Mouse (Mus musculus): ENCODE results near the gene Lrrc45. TPM values are rescaled to one million over a fixed set of nuclear protein-coding genes. Genes with fewer than 3 reads are reported as not detected.
"Not testable (repeated sequence)": the region's sequence is repeated elsewhere in the genome, so short reads cannot be mapped to it uniquely, and the experiment has no call there.

The Lrrc45 gene
- polyA plus RNA-seq, 1 experiment from 2014 or later, result 89.9 TPM

DNA sequence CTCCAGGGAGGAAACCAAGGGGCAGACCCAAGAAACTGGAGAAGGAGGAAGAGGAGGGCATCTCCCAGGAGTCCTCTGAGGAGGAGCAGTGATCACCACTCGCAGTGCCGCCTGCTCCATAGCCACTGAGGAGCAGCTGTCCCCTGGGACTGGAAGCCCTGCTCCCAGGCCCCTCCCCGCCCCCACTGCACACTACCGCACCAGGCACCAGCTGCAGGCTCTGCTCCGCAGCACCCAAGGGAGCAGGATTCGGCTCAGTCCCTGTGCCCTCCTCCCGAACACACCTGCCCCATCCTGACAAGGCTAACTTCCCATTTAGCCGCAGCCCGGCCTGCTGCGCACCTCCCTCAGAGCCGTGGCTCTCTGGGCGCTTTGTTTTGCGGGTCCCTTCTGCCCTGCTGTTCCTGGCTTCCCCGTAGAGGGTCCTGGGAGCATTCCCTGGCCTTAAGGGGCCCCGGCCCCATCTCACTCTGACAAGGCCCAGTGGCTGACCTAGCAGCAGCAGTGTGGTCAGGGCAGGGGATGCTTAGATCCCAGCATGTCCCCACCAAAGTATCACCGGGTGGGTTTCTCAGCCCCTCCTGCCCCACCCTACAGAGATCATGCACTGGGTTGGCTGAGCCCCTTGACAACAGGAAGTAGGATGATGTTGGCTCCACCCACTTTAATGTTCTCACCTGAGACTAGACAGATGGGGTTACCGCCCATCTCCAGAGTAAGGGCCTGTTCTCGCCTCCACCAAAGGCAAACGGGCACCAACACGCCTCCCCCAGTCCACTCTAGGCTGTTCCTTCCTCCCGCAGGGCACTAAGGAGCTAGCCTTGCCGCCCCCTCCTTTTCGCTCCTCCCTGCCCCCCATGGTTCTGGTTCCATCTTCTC is 49.6 kb downstream of the Lrrc45 start:
- H3K36me3 ChIP-seq (replicated peaks); H3K9me3 ChIP-seq; H3K27me3 ChIP-seq (replicated peaks); H3K27ac ChIP-seq; H3K4me2 ChIP-seq; H3K9ac ChIP-seq; H3K4me1 ChIP-seq; H3K4me3 ChIP-seq: not testable (repeated sequence)
- ATAC-seq (replicated peaks), result peak; percentile 48; the same call in 1 of the 2 replicates
- 7% methylated on average over 6 of the region's 23 CpGs for WGBS

DNA sequence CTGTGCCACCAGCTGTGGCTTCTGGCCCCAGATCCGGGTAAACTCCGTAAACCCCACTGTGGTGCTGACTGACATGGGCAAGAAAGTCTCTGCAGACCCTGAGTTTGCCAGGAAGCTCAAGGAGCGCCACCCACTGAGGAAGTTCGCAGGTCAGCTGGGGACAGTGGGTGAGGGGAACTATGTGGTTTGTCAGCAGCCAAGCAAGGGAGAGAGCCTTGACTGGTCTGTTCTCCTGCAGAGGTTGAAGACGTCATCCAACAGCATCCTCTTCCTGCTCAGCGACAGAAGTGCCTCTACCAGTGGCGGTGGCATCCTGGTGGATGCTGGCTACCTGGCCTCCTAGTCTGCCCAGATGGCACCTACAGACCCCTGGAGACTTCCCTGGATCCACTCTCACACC is 53.3 kb downstream of the Lrrc45 start:
- H3K9ac ChIP-seq; H3K4me2 ChIP-seq; H3K36me3 ChIP-seq (replicated peaks); H3K9me3 ChIP-seq; H3K4me1 ChIP-seq; H3K27ac ChIP-seq; H3K4me3 ChIP-seq; ATAC-seq (replicated peaks); H3K27me3 ChIP-seq (replicated peaks): not testable (repeated sequence)
- 79% methylated on average over 5 of the region's 7 CpGs for WGBS

DNA sequence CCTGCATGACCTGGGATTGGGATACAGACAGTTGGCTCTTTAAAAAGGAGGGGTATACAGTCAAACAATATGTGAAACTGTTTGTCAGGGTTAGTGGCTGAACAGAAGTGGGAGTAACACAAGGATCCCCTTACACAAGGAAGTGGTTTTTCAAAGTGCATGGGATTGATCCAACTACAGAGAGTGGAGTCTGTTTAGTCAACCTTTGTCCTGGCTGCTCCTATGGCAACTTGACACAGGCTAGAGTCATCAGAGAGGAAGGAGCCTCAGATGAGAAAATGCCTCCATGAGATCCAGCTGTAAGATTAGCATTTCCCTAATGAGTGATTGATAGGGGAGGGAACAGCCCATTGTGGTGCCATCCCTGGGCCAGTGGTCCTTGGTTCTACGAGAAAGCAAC is 54.5 kb downstream of the Lrrc45 start:
- Histone ChIP-seq H3K4me2 (no peak overlapping the region), H3K27me3 (replicated peaks) (no peaks in the 10 kb centered on the region), H3K36me3 (replicated peaks) (no peaks in the 10 kb centered on the region), H3K27ac (no peak overlapping the region), H3K9ac (no peak overlapping the region), H3K4me3 (no peak overlapping the region), H3K9me3 (no peaks in the 10 kb centered on the region), H3K4me1 (no peaks in the 10 kb centered on the region)
- 63% methylated on average over 1 of the region's 1 CpGs for WGBS
- ATAC-seq (replicated peaks), result no peak

Other genes starting within 250 kb of the Lrrc45 start
- 63.0 and 64.1 TPM in 2 replicates for gene Arl16, start 246.3 kb upstream of the Lrrc45 start, polyA plus RNA-seq (2015; fragmentation: Nextera tagmentation; extraction: Ambion mirVana)
- gene Mrpl12, start 229.3 kb upstream of the Lrrc45 start, polyA plus RNA-seq (2015; fragmentation: Nextera tagmentation; extraction: Ambion mirVana), result 112 and 115 TPM in 2 replicates
- gene Slc25a10, start 222.1 kb upstream of the Lrrc45 start, polyA plus RNA-seq (2015; fragmentation: Nextera tagmentation; extraction: Ambion mirVana), result 28.6 and 29.2 TPM in 2 replicates
- 0.17 and 0.19 TPM in 2 replicates for gene Gcgr, start 183.2 kb upstream of the Lrrc45 start, polyA plus RNA-seq (2015; fragmentation: Nextera tagmentation; extraction: Ambion mirVana)
- gene Mcrip1, start 164.2 kb upstream of the Lrrc45 start, polyA plus RNA-seq (2015; fragmentation: Nextera tagmentation; extraction: Ambion mirVana), result 249 and 264 TPM in 2 replicates
- gene Ppp1r27, start 162.8 kb upstream of the Lrrc45 start, polyA plus RNA-seq (2015; fragmentation: Nextera tagmentation; extraction: Ambion mirVana), result not detected in 2 replicates
- 256 and 259 TPM in 2 replicates for gene P4hb, start 140.7 kb upstream of the Lrrc45 start, polyA plus RNA-seq (2015; fragmentation: Nextera tagmentation; extraction: Ambion mirVana)
- 458 and 487 TPM in 2 replicates for gene Arhgdia, start 132.3 kb upstream of the Lrrc45 start, polyA plus RNA-seq (2015; fragmentation: Nextera tagmentation; extraction: Ambion mirVana)
- 225 and 233 TPM in 2 replicates for gene Alyref, start 115.6 kb upstream of the Lrrc45 start, polyA plus RNA-seq (2015; fragmentation: Nextera tagmentation; extraction: Ambion mirVana)
- gene Anapc11, start 115.5 kb upstream of the Lrrc45 start, polyA plus RNA-seq (2015; fragmentation: Nextera tagmentation; extraction: Ambion mirVana), result 200 and 205 TPM in 2 replicates
- gene Npb, start 105.4 kb upstream of the Lrrc45 start, polyA plus RNA-seq (2015; fragmentation: Nextera tagmentation; extraction: Ambion mirVana), result 0.59 and 1.3 TPM in 2 replicates
- 222 and 233 TPM in 2 replicates for gene Pcyt2, start 96.0 kb upstream of the Lrrc45 start, polyA plus RNA-seq (2015; fragmentation: Nextera tagmentation; extraction: Ambion mirVana)
- gene Sirt7, start 88.7 kb upstream of the Lrrc45 start, polyA plus RNA-seq (2015; fragmentation: Nextera tagmentation; extraction: Ambion mirVana), result 45.8 and 48.2 TPM in 2 replicates
- 42.0 and 45.2 TPM in 2 replicates for gene Mafg, start 80.3 kb upstream of the Lrrc45 start, polyA plus RNA-seq (2015; fragmentation: Nextera tagmentation; extraction: Ambion mirVana)
- 18.2 and 21.2 TPM in 2 replicates for gene Pycr1, start 70.2 kb upstream of the Lrrc45 start, polyA plus RNA-seq (2015; fragmentation: Nextera tagmentation; extraction: Ambion mirVana)
- 0.90 and 1.2 TPM in 2 replicates for gene Myadml2, start 65.8 kb upstream of the Lrrc45 start, polyA plus RNA-seq (2015; fragmentation: Nextera tagmentation; extraction: Ambion mirVana)
- 1.4 and 1.8 TPM in 2 replicates for gene Notum, start 52.8 kb upstream of the Lrrc45 start, polyA plus RNA-seq (2015; fragmentation: Nextera tagmentation; extraction: Ambion mirVana)
- gene Aspscr1, start 41.0 kb upstream of the Lrrc45 start, polyA plus RNA-seq (2015; fragmentation: Nextera tagmentation; extraction: Ambion mirVana), result 149 and 158 TPM in 2 replicates
- gene Cenpx, start 187 bp upstream of the Lrrc45 start, polyA plus RNA-seq (2015; fragmentation: Nextera tagmentation; extraction: Ambion mirVana), result 95.6 and 99.7 TPM in 2 replicates
- gene Rac3, start 7.5 kb downstream of the Lrrc45 start, polyA plus RNA-seq (2015; fragmentation: Nextera tagmentation; extraction: Ambion mirVana), result 560 and 572 TPM in 2 replicates
- gene Dcxr, start 13.4 kb downstream of the Lrrc45 start, polyA plus RNA-seq (2015; fragmentation: Nextera tagmentation; extraction: Ambion mirVana), result 6.8 and 7.9 TPM in 2 replicates
- 1.2 and 2.2 TPM in 2 replicates for gene Cbr2, start 18.2 kb downstream of the Lrrc45 start, polyA plus RNA-seq (2015; fragmentation: Nextera tagmentation; extraction: Ambion mirVana)
- 1.7 and 2.9 TPM in 2 replicates for gene Hmga1b, start 48.9 kb downstream of the Lrrc45 start, polyA plus RNA-seq (2015; fragmentation: Nextera tagmentation; extraction: Ambion mirVana)
- gene Rfng, start 70.3 kb downstream of the Lrrc45 start, polyA plus RNA-seq (2015; fragmentation: Nextera tagmentation; extraction: Ambion mirVana), result 137 and 138 TPM in 2 replicates
- 296 and 300 TPM in 2 replicates for gene Gps1, start 70.3 kb downstream of the Lrrc45 start, polyA plus RNA-seq (2015; fragmentation: Nextera tagmentation; extraction: Ambion mirVana)
- gene Dus1l, start 82.5 kb downstream of the Lrrc45 start, polyA plus RNA-seq (2015; fragmentation: Nextera tagmentation; extraction: Ambion mirVana), result 48.2 and 48.5 TPM in 2 replicates
- gene Fasn, start 110.6 kb downstream of the Lrrc45 start, polyA plus RNA-seq (2015; fragmentation: Nextera tagmentation; extraction: Ambion mirVana), result 102 and 107 TPM in 2 replicates
- 7.4 and 8.2 TPM in 2 replicates for gene Ccdc57, start 218.9 kb downstream of the Lrrc45 start, polyA plus RNA-seq (2015; fragmentation: Nextera tagmentation; extraction: Ambion mirVana)
- gene Slc16a3, start 234.6 kb downstream of the Lrrc45 start, polyA plus RNA-seq (2015; fragmentation: Nextera tagmentation; extraction: Ambion mirVana), result 8.4 and 10.4 TPM in 2 replicates

Measured in midbrain, embryonic 15.5 days (tissue).